Mouse (Mus musculus) G1E (cell line): ENCODE measurements around the gene Aqp5.

Experiments
- CTCF ChIP-seq: IDR thresholded peaks from 2 replicates; pipeline ENCODE4 v1.5.1; 2012; ENCODE audit warnings: low read depth, low read length, inconsistent platforms, mixed read lengths
- GATA1 ChIP-seq: IDR thresholded peaks from 2 replicates; pipeline ENCODE4 v1.6.1; 2012; ENCODE audit warnings: borderline replicate concordance, low read length, inconsistent platforms, mixed read lengths
- GATA2 ChIP-seq: IDR thresholded peaks from 2 replicates; pipeline ENCODE4 v1.6.1; 2012; ENCODE audit warnings: low read depth, low read length, inconsistent platforms, borderline replicate concordance
- POLR2AphosphoS5 ChIP-seq: IDR thresholded peaks from 2 replicates; pipeline ENCODE4 v1.6.1; 2012; ENCODE audit warnings: low read depth, low read length, inconsistent platforms; ENCODE audit not compliant: insufficient replicate concordance
- TAL1 ChIP-seq: conservative IDR thresholded peaks from 2 replicates; pipeline ENCODE4 v1.6.1; 2012; ENCODE audit warnings: low read depth, low read length, inconsistent platforms, mixed read lengths

- TF ChIP-seq CTCF: no peak
- TF ChIP-seq GATA2: no peak
- no peak for TF ChIP-seq GATA1
- no peak for TF ChIP-seq TAL1
- TF ChIP-seq POLR2AphosphoS5: no peak
Observed at GRCm38 (mm10) chr15:99605595-99605994, 15.0 kb downstream of the Aqp5 start.
